Mouse (Mus musculus): ENCODE measurements around the gene Gstm4.
"Not testable (repeated sequence)": the region's sequence is repeated elsewhere in the genome, so short reads cannot be mapped to it uniquely, and the experiment has no call there.

Gstm4 gene

GRCm38 (mm10) chr3:108018190-108018820 is 26.4 kb downstream of the Gstm4 start:
- DNase-seq (ENCODE audit: low read depth, low spot score) = no peak

GRCm38 (mm10) chr3:108017473-108018189 is 27.1 kb downstream of the Gstm4 start, which contains the start of gene Gstm1:
Gstm1 (minus strand) TSS chr3:108017973.
- DNase-seq (ENCODE audit: low read depth, low spot score) = peak; percentile 99

GRCm38 (mm10) chr3:108016468-108016867 is 28.2 kb downstream of the Gstm4 start:
- DNase-seq (ENCODE audit: low read depth, low spot score) = not testable (repeated sequence)

GRCm38 (mm10) chr3:108014974-108015346 is 29.7 kb downstream of the Gstm4 start:
- no peak for DNase-seq (ENCODE audit: low read depth, low spot score)

- no peak for DNase-seq (ENCODE audit: low read depth, low spot score)
Measured at GRCm38 (mm10) chr3:108014098-108014973, 30.4 kb downstream of the Gstm4 start.

- DNase-seq (ENCODE audit: low read depth, low spot score) = peak; percentile 35
Measured at GRCm38 (mm10) chr3:108013331-108013871, 31.3 kb downstream of the Gstm4 start.

- DNase-seq (ENCODE audit: low read depth, low spot score) = peak; percentile 44
Measured at GRCm38 (mm10) chr3:108011558-108011957, 33.1 kb downstream of the Gstm4 start.

- DNase-seq (ENCODE audit: low read depth, low spot score) = no peak
Measured at GRCm38 (mm10) chr3:108010286-108010685, 34.4 kb downstream of the Gstm4 start.

GRCm38 (mm10) chr3:108002021-108002420 is 42.7 kb downstream of the Gstm4 start:
- DNase-seq (ENCODE audit: low read depth, low spot score) = no peak

GRCm38 (mm10) chr3:107999491-107999890 is 45.2 kb downstream of the Gstm4 start:
- DNase-seq (ENCODE audit: low read depth, low spot score) = no peak

GRCm38 (mm10) chr3:107998591-107998990 is 46.1 kb downstream of the Gstm4 start:
- no peak for DNase-seq (ENCODE audit: low read depth, low spot score)

GRCm38 (mm10) chr3:107996576-107996975 is 48.1 kb downstream of the Gstm4 start:
- peak; percentile 79 for DNase-seq (ENCODE audit: low read depth, low spot score)

- peak; percentile 93 for DNase-seq (ENCODE audit: low read depth, low spot score)
Measured at GRCm38 (mm10) chr3:107995974-107996373, 48.7 kb downstream of the Gstm4 start.

All from R1 (cell line).